Mouse (Mus musculus) ES-E14 (cell line): ENCODE data around the gene Ak5. TPM values are rescaled to one million over a fixed set of nuclear protein-coding genes. Genes with fewer than 3 reads are reported as not detected.

Experiments used
- DNase-seq: peaks from one replicate; pipeline ENCODE4 v3.0.0-alpha.2; 2013; ENCODE audit warnings: low read depth, low spot score
- H3K27ac ChIP-seq: 2 replicates; pipeline ENCODE4 v1.5.1; 2012; ENCODE audit warnings: low read depth, mild to moderate bottlenecking, low read length, moderate library complexity, mixed read lengths; ENCODE audit not compliant: poor library complexity, insufficient read depth, severe bottlenecking
- H3K36me3 ChIP-seq: 2 replicates; pipeline ENCODE4 v1.6.1; 2012; ENCODE audit warnings: mild to moderate bottlenecking, low read length, moderate library complexity, mixed read lengths; ENCODE audit not compliant: control insufficient read depth, poor library complexity, insufficient read depth, severe bottlenecking
- H3K4me1 ChIP-seq, 2 experiments: fragments of 150-350 bp in 1 of 2; sonication (generic) in 1 of 2; 2 replicates each; pipeline ENCODE4 v1.6.1; 2012; ENCODE audit warnings: low read length in 2 of 2, mild to moderate bottlenecking in 1 of 2, mixed read lengths in 1 of 2; ENCODE audit not compliant: control insufficient read depth in 2 of 2, insufficient read depth in 2 of 2, poor library complexity in 1 of 2
- H3K4me3 ChIP-seq, 2 experiments: fragments of 150-350 bp in 1 of 2; sonication (generic) in 1 of 2; 2 replicates each; pipeline ENCODE4 v1.5.1; 2012; ENCODE audit warnings: low read length in 2 of 2, low read depth in 1 of 2, mild to moderate bottlenecking in 1 of 2, mixed read lengths in 1 of 2; ENCODE audit not compliant: insufficient read depth in 1 of 2, poor library complexity in 1 of 2, severe bottlenecking in 1 of 2
- H3K9ac ChIP-seq: 2 replicates; pipeline ENCODE4 v1.6.1; 2012; ENCODE audit warnings: low read depth, mild to moderate bottlenecking, low read length, mixed read lengths; ENCODE audit not compliant: poor library complexity, insufficient read depth, severe bottlenecking
- H3K9me3 ChIP-seq: fragments of 150-350 bp; sonication (generic); 2 replicates; pipeline ENCODE4 v1.6.1; 2012; ENCODE audit warnings: low read depth, mild to moderate bottlenecking, low read length; ENCODE audit not compliant: control insufficient read depth, insufficient read depth
- CHD2 ChIP-seq: IDR thresholded peaks from 2 replicates; pipeline ENCODE4 v1.6.1; 2014; ENCODE audit warnings: mild to moderate bottlenecking, low read depth, low read length, inconsistent platforms
- HCFC1 ChIP-seq: IDR thresholded peaks from 2 replicates; pipeline ENCODE4 v1.6.1; 2012; ENCODE audit warnings: low read length, inconsistent platforms, borderline replicate concordance; ENCODE audit not compliant: insufficient read depth
- MAFK ChIP-seq: IDR thresholded peaks from 2 replicates; pipeline ENCODE4 v1.6.1; 2014; ENCODE audit warnings: mild to moderate bottlenecking, low read depth, low read length, inconsistent platforms; ENCODE audit not compliant: insufficient read depth
- ZC3H11A ChIP-seq: IDR thresholded peaks from 2 replicates; pipeline ENCODE4 v1.6.1; 2012; ENCODE audit warnings: low read depth, mild to moderate bottlenecking, inconsistent platforms, low read length, borderline replicate concordance
- ZNF384 ChIP-seq: IDR thresholded peaks from 2 replicates; pipeline ENCODE4 v1.6.1; 2012; ENCODE audit warnings: low read depth, low read length, inconsistent platforms
- in situ Hi-C, 2 experiments: fragments of 600-800 bp; cut with MboI; formaldehyde crosslinking; loops; one replicate each; pipeline ENCODE4 v1.15.1; 2025; ENCODE audit warnings: low sequenced_read_pairs in 2 of 2, inconsistent platforms in 1 of 2; ENCODE audit not compliant: unreplicated experiment in 2 of 2
- total RNA-seq: library from RNA; depleted of rRNA; stranded (reverse); fragments of 300-350 nt; gene quantifications from 2 replicates; pipeline ENCODE4 v1.2.3, GENCODE M21; 2012

The Ak5 gene
- total RNA-seq, 1 experiment = 0.76 TPM

DNA sequence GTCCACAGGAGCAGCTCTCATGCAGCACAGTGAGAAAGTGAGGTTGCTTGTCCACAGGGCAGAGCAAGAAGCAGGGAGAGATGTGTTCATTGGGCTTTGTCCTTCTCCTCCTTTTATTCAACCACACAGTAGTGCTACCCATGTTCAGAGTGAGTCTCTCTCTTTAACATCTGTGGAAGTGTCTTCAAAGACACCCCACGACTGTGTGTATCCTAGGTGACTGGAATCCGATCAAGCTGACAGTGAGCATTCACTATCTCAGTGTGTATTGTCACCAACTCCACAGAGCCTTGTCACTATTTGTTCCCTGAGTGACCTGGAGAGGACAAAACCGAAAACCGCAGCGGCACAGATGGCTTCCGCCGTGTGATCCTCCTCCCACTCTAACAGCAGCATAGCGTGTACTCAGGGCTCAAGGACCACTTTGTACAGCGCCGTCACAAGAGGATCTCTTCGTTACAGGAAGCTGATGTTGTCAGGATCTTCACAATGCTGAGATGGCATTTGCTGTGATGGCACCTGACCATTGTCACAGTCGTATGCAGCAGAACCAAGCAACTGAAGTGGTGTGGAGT lies 159.7 kb downstream of the Ak5 start:
- Histone ChIP-seq H3K9me3 (no peaks in the 10 kb centered on the region), H3K9ac (no peak overlapping the region), H3K27ac (no peak overlapping the region), H3K36me3 (no peaks in the 10 kb centered on the region), H3K4me1 (no peaks in the 10 kb centered on the region), H3K4me3 (no peak overlapping the region)
- in situ Hi-C loops = no loop called here
- TF ChIP-seq ZC3H11A (no peak), ZNF384 (no peak), MAFK (no peak), HCFC1 (no peak), CHD2 (no peak)
- no peak for DNase-seq

DNA sequence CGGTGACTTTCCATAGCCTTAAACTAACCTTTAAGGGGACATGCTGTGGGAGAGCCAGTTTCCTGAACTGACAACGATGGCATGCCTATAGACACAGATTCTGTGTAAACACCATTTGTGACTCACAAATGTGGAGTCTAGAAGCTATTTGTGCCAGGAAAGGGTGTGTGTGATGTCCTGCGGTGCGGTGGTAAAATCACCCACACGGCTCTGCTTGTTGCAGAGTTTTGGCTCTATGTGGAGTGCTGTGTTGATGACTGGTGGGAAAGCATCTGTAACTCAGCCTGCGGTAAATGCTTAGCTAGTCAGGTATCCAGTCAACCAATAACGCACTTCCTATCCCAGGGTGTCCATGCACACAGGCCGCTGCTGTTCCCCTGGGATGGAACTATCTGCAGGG lies 160.3 kb downstream of the Ak5 start:
- H3K4me1 ChIP-seq = no peaks in the 10 kb centered on the region
- DNase-seq = no peak
- H3K9me3 ChIP-seq = no peaks in the 10 kb centered on the region
- no peak for TF ChIP-seq CHD2
- no peak for TF ChIP-seq ZC3H11A
- TF ChIP-seq MAFK = no peak
- no peak for TF ChIP-seq ZNF384
- TF ChIP-seq HCFC1 = no peak
- in situ Hi-C loops = no loop called here
- H3K9ac ChIP-seq = no peak overlapping the region
- H3K27ac ChIP-seq = no peak overlapping the region
- no peak overlapping the region for H3K4me3 ChIP-seq
- H3K36me3 ChIP-seq = no peaks in the 10 kb centered on the region

DNA sequence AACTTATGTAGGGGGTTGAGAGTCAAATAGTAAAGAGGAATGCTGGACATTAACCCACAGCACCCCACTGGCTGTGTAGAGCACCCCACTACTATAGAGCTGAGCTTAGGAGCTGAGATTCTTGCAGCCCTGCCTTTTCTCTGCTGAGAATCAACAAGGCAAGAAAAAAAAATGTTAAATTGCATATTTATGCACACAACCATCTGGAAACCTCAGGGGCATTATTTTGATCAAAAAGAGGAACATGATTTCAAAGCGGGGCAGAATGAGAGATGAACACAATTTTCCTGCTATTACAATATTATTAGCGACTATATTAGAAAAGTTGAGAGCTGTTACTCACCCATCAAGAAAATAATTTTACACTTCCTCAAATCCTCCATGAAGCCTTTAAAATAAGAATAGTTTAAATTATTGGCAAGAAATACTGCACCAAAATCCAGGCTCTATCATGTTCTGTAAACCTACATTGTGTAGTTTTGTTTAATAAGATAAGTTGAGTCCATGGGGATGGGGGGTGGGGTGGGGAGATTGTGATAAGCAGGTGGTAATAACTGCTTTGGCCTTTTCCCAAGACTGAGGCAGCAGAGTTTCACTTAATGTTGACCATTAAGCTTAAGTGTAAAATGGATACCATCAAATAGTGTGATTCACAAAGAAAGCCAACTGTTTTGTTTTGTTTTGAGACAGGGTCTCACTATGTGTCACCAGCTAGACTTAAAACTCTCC lies 169.0 kb downstream of the Ak5 start:
- Histone ChIP-seq H3K4me1 (no peaks in the 10 kb centered on the region), H3K9ac (no peak overlapping the region), H3K4me3 (no peak overlapping the region), H3K27ac (no peak overlapping the region), H3K9me3 (no peaks in the 10 kb centered on the region), H3K36me3 (no peaks in the 10 kb centered on the region)
- no peak for TF ChIP-seq ZNF384
- no peak for TF ChIP-seq MAFK
- no peak for TF ChIP-seq CHD2
- TF ChIP-seq HCFC1 = no peak
- no peak for TF ChIP-seq ZC3H11A
- in situ Hi-C loops = no loop called here
- DNase-seq = no peak

DNA sequence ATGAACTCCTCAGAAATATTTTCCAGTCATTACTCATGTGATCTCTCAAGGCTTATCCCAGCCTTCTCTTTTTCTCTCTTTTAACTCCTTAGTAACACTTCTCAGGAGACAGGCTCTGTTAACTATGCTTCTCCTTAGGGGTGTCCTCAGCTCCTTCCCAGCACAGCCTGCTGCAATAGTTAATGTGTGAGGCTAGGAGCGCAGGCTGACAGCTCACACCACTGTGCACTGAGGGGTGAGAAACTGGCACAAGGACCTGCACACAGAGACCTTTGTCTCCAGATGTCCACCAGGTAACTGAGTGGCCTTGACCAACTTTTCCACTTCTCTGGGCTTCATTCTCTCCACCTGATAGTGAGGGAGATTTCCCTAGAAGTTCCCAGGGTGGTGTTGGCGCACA lies 170.3 kb downstream of the Ak5 start:
- in situ Hi-C loops = no loop called here

DNA sequence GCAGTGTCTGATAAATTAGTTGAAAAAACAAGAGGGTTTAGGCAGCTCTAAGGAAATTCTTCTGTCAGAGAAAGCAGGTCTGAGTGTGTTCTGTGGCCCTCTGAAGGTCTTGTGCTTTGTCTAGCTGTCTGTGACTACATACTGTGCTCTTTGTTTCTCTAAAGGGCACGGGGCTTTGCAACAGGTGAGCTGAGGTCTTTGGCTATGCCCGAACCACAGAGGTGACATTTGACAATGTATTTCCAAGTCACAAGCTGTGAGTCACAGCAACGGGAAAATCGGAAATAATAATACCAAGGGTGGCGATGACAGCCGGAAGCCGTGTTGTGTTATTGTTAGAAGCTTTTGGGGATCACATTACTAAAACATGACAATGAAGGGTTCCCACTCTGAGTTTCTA lies 171.1 kb downstream of the Ak5 start:
- Histone ChIP-seq H3K4me1 (no peaks in the 10 kb centered on the region), H3K27ac (no peak overlapping the region), H3K9me3 (no peaks in the 10 kb centered on the region), H3K36me3 (no peaks in the 10 kb centered on the region), H3K9ac (no peak overlapping the region), H3K4me3 (no peak overlapping the region)
- TF ChIP-seq MAFK = no peak
- in situ Hi-C loops = no loop called here
- DNase-seq = no peak

More for the DNA sequence above, 170.3 kb downstream of the Ak5 start:
- no peak overlapping the region for H3K9ac ChIP-seq
- H3K9me3 ChIP-seq = no peaks in the 10 kb centered on the region
- no peak overlapping the region for H3K27ac ChIP-seq
- no peaks in the 10 kb centered on the region for H3K36me3 ChIP-seq
- no peak for TF ChIP-seq ZC3H11A
- TF ChIP-seq ZNF384 = no peak
- no peak for TF ChIP-seq CHD2
- no peak for TF ChIP-seq MAFK
- TF ChIP-seq HCFC1 = no peak
- no peaks in the 10 kb centered on the region for H3K4me1 ChIP-seq
- H3K4me3 ChIP-seq = no peak overlapping the region
- no peak for DNase-seq
